Mouse (Mus musculus) CH12.LX (cell line): ENCODE results near the gene Hist1h3a. TPM values are rescaled to one million over a fixed set of nuclear protein-coding genes. Genes with fewer than 3 reads are reported as not detected.

Source experiments
- DNase-seq: peaks from one replicate; pipeline ENCODE4 v3.0.0-alpha.2; 2013; ENCODE audit errors: extremely low read depth
- H3K27ac ChIP-seq: 2 replicates; pipeline ENCODE4 v1.5.1; 2012; ENCODE audit warnings: low read depth, mild to moderate bottlenecking, control low read depth, moderate library complexity; ENCODE audit not compliant: insufficient read depth
- H3K27me3 ChIP-seq: replicated peaks from 2 replicates; pipeline ENCODE3; 2012; ENCODE audit warnings: inconsistent platforms
- H3K36me3 ChIP-seq, 2 experiments: replicated peaks in 1 of 2; 2 replicates each; pipeline versions ENCODE3 to v1.6.1; 2012; ENCODE audit warnings: inconsistent platforms in 1 of 2, low read length in 1 of 2, mild to moderate bottlenecking in 1 of 2, mixed read lengths in 1 of 2, moderate library complexity in 1 of 2; ENCODE audit not compliant: control insufficient read depth in 1 of 2, insufficient read depth in 1 of 2
- H3K4me1 ChIP-seq, 2 experiments: 2 replicates each; pipeline ENCODE4 v1.6.1; 2012; ENCODE audit warnings: inconsistent platforms in 1 of 2, moderate library complexity in 1 of 2; ENCODE audit not compliant: insufficient read depth in 2 of 2, control insufficient read depth in 1 of 2
- H3K4me2 ChIP-seq: 2 replicates; pipeline ENCODE4 v1.6.1; 2012; ENCODE audit warnings: low read depth, mild to moderate bottlenecking, control low read depth; ENCODE audit not compliant: poor library complexity, insufficient read depth, severe bottlenecking
- H3K4me3 ChIP-seq, 3 experiments: fragments of 150-350 bp in 1 of 3; sonication (generic) in 1 of 3; replicated peaks in 1 of 3; 2 replicates each; pipeline versions ENCODE3 to v1.5.1; 2011 to 2012; ENCODE audit warnings: low read depth in 2 of 3, low read length in 2 of 3, mild to moderate bottlenecking in 2 of 3, moderate library complexity in 2 of 3, control low read depth in 1 of 3, improper control_type of control experiment in 1 of 3, inconsistent platforms in 1 of 3, mixed read lengths in 1 of 3; ENCODE audit not compliant: poor library complexity in 1 of 3
- H3K79me2 ChIP-seq: replicated peaks from 2 replicates; pipeline ENCODE4 v1.6.1; 2012; ENCODE audit warnings: mild to moderate bottlenecking, moderate library complexity; ENCODE audit not compliant: control insufficient read depth, poor library complexity, insufficient read depth, severe bottlenecking; ENCODE audit errors: extremely low read depth
- H3K9ac ChIP-seq: 2 replicates; pipeline ENCODE4 v1.6.1; 2012; ENCODE audit warnings: low read depth, mild to moderate bottlenecking, control low read depth, moderate library complexity; ENCODE audit not compliant: insufficient read depth
- H3K9me3 ChIP-seq: replicated peaks from 2 replicates; pipeline ENCODE3; 2012; ENCODE audit warnings: low read length, inconsistent platforms, mixed read lengths
- BHLHE40 ChIP-seq: IDR thresholded peaks from 2 replicates; pipeline ENCODE4 v1.6.1; 2011; ENCODE audit warnings: mild to moderate bottlenecking, low read depth, low read length, improper control_type of control experiment
- CHD2 ChIP-seq: IDR thresholded peaks from 2 replicates; pipeline ENCODE4 v1.6.1; 2011; ENCODE audit warnings: low read length, improper control_type of control experiment
- E2F4 ChIP-seq: IDR thresholded peaks from 2 replicates; pipeline ENCODE4 v1.6.1; 2011; ENCODE audit warnings: low read depth, low read length, improper control_type of control experiment; ENCODE audit not compliant: insufficient replicate concordance
- ELF1 ChIP-seq: IDR thresholded peaks from 2 replicates; pipeline ENCODE4 v1.6.1; 2014; ENCODE audit warnings: low read depth, mild to moderate bottlenecking, inconsistent platforms, low read length, improper control_type of control experiment
- EP300 ChIP-seq: IDR thresholded peaks from 2 replicates; pipeline ENCODE4 v1.6.1; 2011; ENCODE audit warnings: low read length, improper control_type of control experiment
- ETS1 ChIP-seq: conservative IDR thresholded peaks from 2 replicates; pipeline ENCODE4 v1.6.1; 2012; ENCODE audit warnings: low read depth, mild to moderate bottlenecking, inconsistent platforms, low read length, improper control_type of control experiment, moderate library complexity
- HCFC1 ChIP-seq: IDR thresholded peaks from 2 replicates; pipeline ENCODE4 v1.6.1; 2012; ENCODE audit warnings: low read depth, mild to moderate bottlenecking, inconsistent platforms, low read length, improper control_type of control experiment
- IRF4 ChIP-seq: IDR thresholded peaks from 2 replicates; pipeline ENCODE4 v1.6.1; 2014; ENCODE audit warnings: low read depth, mild to moderate bottlenecking, inconsistent platforms, low read length, improper control_type of control experiment
- JUN ChIP-seq: IDR thresholded peaks from 2 replicates; pipeline ENCODE4 v1.6.1; 2011; ENCODE audit warnings: low read depth, mild to moderate bottlenecking, low read length, improper control_type of control experiment, moderate library complexity; ENCODE audit not compliant: insufficient read depth
- JUND ChIP-seq: conservative IDR thresholded peaks from 2 replicates; pipeline ENCODE4 v1.6.1; 2011; ENCODE audit warnings: low read depth, low read length, improper control_type of control experiment
- KAT2A ChIP-seq: IDR thresholded peaks from 2 replicates; pipeline ENCODE4 v1.6.1; 2012; ENCODE audit warnings: low read length, improper control_type of control experiment, inconsistent platforms; ENCODE audit not compliant: insufficient replicate concordance
- MAFK ChIP-seq: IDR thresholded peaks from 2 replicates; pipeline ENCODE4 v1.6.1; 2011; ENCODE audit warnings: low read length, improper control_type of control experiment; ENCODE audit not compliant: insufficient replicate concordance
- MAX ChIP-seq: IDR thresholded peaks from 2 replicates; pipeline ENCODE4 v1.6.1; 2011; ENCODE audit warnings: low read length, improper control_type of control experiment
- MAZ ChIP-seq: IDR thresholded peaks from 2 replicates; pipeline ENCODE4 v1.6.1; 2012; ENCODE audit warnings: low read depth, mild to moderate bottlenecking, inconsistent platforms, low read length, improper control_type of control experiment, moderate library complexity
- MXI1 ChIP-seq: IDR thresholded peaks from 2 replicates; pipeline ENCODE4 v1.6.1; 2011; ENCODE audit warnings: mild to moderate bottlenecking, low read depth, low read length, improper control_type of control experiment
- MYC ChIP-seq: IDR thresholded peaks from 2 replicates; pipeline ENCODE4 v1.6.1; 2011; ENCODE audit warnings: low read depth, mild to moderate bottlenecking, improper control_type of control experiment, low read length
- NELFE ChIP-seq: IDR thresholded peaks from 2 replicates; pipeline ENCODE4 v1.6.1; 2011; ENCODE audit warnings: low read depth, low read length, improper control_type of control experiment
- NRF1 ChIP-seq: IDR thresholded peaks from 2 replicates; pipeline ENCODE4 v1.6.1; 2014; ENCODE audit warnings: low read depth, mild to moderate bottlenecking, inconsistent platforms, low read length, improper control_type of control experiment, moderate library complexity
- PAX5 ChIP-seq: IDR thresholded peaks from 2 replicates; pipeline ENCODE4 v1.6.1; 2012; ENCODE audit warnings: low read length, inconsistent platforms, mixed read lengths
- POLR2A ChIP-seq: IDR thresholded peaks from 2 replicates; pipeline ENCODE4 v1.6.1; 2011; ENCODE audit warnings: low read depth, mild to moderate bottlenecking, improper control_type of control experiment, low read length
- POLR2AphosphoS2 ChIP-seq: IDR thresholded peaks from 2 replicates; pipeline ENCODE4 v1.6.1; 2011; ENCODE audit warnings: low read depth, low read length, improper control_type of control experiment
- RAD21 ChIP-seq: IDR thresholded peaks from 2 replicates; pipeline ENCODE4 v1.6.1; 2011; ENCODE audit warnings: low read depth, mild to moderate bottlenecking, low read length, improper control_type of control experiment, moderate library complexity
- RCOR1 ChIP-seq: conservative IDR thresholded peaks from 2 replicates; pipeline ENCODE4 v1.6.1; 2012; ENCODE audit warnings: low read depth, mild to moderate bottlenecking, inconsistent platforms, low read length, improper control_type of control experiment
- SIN3A ChIP-seq: IDR thresholded peaks from 2 replicates; pipeline ENCODE4 v1.6.1; 2012; ENCODE audit warnings: low read length, improper control_type of control experiment, inconsistent platforms
- TBP ChIP-seq: conservative IDR thresholded peaks from 2 replicates; pipeline ENCODE4 v1.6.1; 2011; ENCODE audit warnings: low read depth, low read length, improper control_type of control experiment
- TCF12 ChIP-seq: IDR thresholded peaks from 2 replicates; pipeline ENCODE4 v1.6.1; 2014; ENCODE audit warnings: low read depth, mild to moderate bottlenecking, inconsistent platforms, low read length, improper control_type of control experiment
- USF2 ChIP-seq: conservative IDR thresholded peaks from 2 replicates; pipeline ENCODE4 v1.6.1; 2011; ENCODE audit warnings: low read depth, low read length, improper control_type of control experiment
- ZC3H11A ChIP-seq: IDR thresholded peaks from 2 replicates; pipeline ENCODE4 v1.6.1; 2012; ENCODE audit warnings: low read depth, mild to moderate bottlenecking, inconsistent platforms, low read length, improper control_type of control experiment
- ZKSCAN1 ChIP-seq: IDR thresholded peaks from 2 replicates; pipeline ENCODE4 v1.6.1; 2012; ENCODE audit warnings: low read depth, inconsistent platforms, low read length, improper control_type of control experiment, borderline replicate concordance
- ZNF384 ChIP-seq: IDR thresholded peaks from 2 replicates; pipeline ENCODE4 v1.6.1; 2012; ENCODE audit warnings: low read depth, low read length, improper control_type of control experiment, inconsistent platforms
- dilution Hi-C: fragments of 300-500 bp; cut with MboI; formaldehyde crosslinking; loops from 2 replicates; pipeline ENCODE4 v1.14.3; 2020; ENCODE audit warnings: low sequenced_read_pairs; ENCODE audit not compliant: extremely low pct_unique_long_range_greater_than_20kb, extremely low pct_ligation_motif_present
- in situ Hi-C: fragments of 300-500 bp; cut with MboI; formaldehyde crosslinking; loops from 3 replicates; pipeline ENCODE4 v1.14.3; 2019; ENCODE audit warnings: low sequenced_read_pairs, low pct_ligation_motif_present, low pct_unique_long_range_greater_than_20kb, mixed read lengths
- polyA plus RNA-seq: library from polyadenylated mRNA; unstranded; fragments of >175 nt; gene quantifications from 2 replicates; pipeline ENCODE4 v1.2.1, GENCODE M21; 2012; ENCODE audit warnings: low read depth; ENCODE audit not compliant: insufficient read length
- total RNA-seq, 2 experiments: library from RNA; depleted of rRNA; stranded (reverse); fragments of 300-350 nt in 1 of 2; fragments of >200 nt in 1 of 2; gene quantifications; 2 replicates each; pipeline ENCODE4 v1.2.3; 2012 to 2014

The Hist1h3a gene
- total and polyA plus RNA-seq, 3 experiments: 3.2 to 1,392 (median 78.5) TPM

GRCm38 (mm10) chr13:23760240-23760971, 1.8 kb downstream of the Hist1h3a start (continued):
- TF ChIP-seq JUND (no peak), USF2 (no peak), ZKSCAN1 (no peak), E2F4 (no peak), MAZ (no peak), CHD2 (peak; percentile 7; the same call in 1 of the 2 replicates), SIN3A (no peak), KAT2A (no peak), IRF4 (no peak)
- TF ChIP-seq, all 38 proteins: peak for 12

- no peaks in the 10 kb centered on the region for H3K27me3 ChIP-seq
- peak overlapping the region; percentile 98 for H3K9ac ChIP-seq
- peak overlapping the region; percentile 84 for H3K27ac ChIP-seq
- H3K4me3 ChIP-seq: peak overlapping the region; percentile 45 to 49 (median 48)
- H3K79me2 ChIP-seq: no peaks in the 10 kb centered on the region
- no peak for DNase-seq
- H3K9me3 ChIP-seq: no peaks in the 10 kb centered on the region
- H3K4me2 ChIP-seq: peak overlapping the region; percentile 96
- dilution Hi-C loops (no loop called here), in situ Hi-C loops (loop anchor here (25.0 kb wide), 1 partner anchor 1723 kb away; the partner anchor contains the start of genes Hist1h2ag, Hist1h2ah, Hist1h2bj and Hist1h2bk)
- peaks cover 3 to 55% of the 10 kb centered on the region in 2 experiments; a peak in 3 of 4 replicates for H3K4me1 ChIP-seq
- H3K36me3 ChIP-seq: no peaks in the 10 kb centered on the region
- TF ChIP-seq EP300: peak; percentile 43; the same call in 1 of the 2 replicates
- 0 out of 2 replicates have a peak, but pooled peaks have one; percentile 28 for TF ChIP-seq BHLHE40
- TF ChIP-seq CHD2: 0 out of 2 replicates have a peak, but pooled peaks have one; percentile 10
- peak; percentile 29; the same call in 1 of the 2 replicates for TF ChIP-seq RCOR1
- no peak for TF ChIP-seq ZNF384
- no peak for TF ChIP-seq NRF1
- no peak for TF ChIP-seq RAD21
- no peak for TF ChIP-seq TBP
- TF ChIP-seq NELFE: no peak; the same call in 1 of the 2 replicates
- no peak for TF ChIP-seq ELF1
- TF ChIP-seq ZC3H11A: no peak
- no peak for TF ChIP-seq USF2
- no peak for TF ChIP-seq MAZ
- no peak for TF ChIP-seq POLR2AphosphoS2
- no peak for TF ChIP-seq ZKSCAN1
- no peak for TF ChIP-seq PAX5
- TF ChIP-seq POLR2A: no peak; the same call in 1 of the 2 replicates
- TF ChIP-seq JUN: peak; percentile 30; the same call in 1 of the 2 replicates
- TF ChIP-seq JUND: peak; percentile 56; the same call in 1 of the 2 replicates
- no peak for TF ChIP-seq MAFK
- 0 out of 2 replicates have a peak, but pooled peaks have one; percentile 50 for TF ChIP-seq IRF4
- TF ChIP-seq TCF12: no peak
- 0 out of 2 replicates have a peak, but pooled peaks have one; percentile 5 for TF ChIP-seq HCFC1
- peak; percentile 40; the same call in 1 of the 2 replicates for TF ChIP-seq SIN3A
- 0 out of 2 replicates have a peak, but pooled peaks have one; percentile 40 for TF ChIP-seq E2F4
- no peak; the same call in 1 of the 2 replicates for TF ChIP-seq MYC
- no peak for TF ChIP-seq MXI1
- no peak; the same call in 1 of the 2 replicates for TF ChIP-seq MAX
- 0 out of 2 replicates have a peak, but pooled peaks have one; percentile 33 for TF ChIP-seq KAT2A
- no peak for TF ChIP-seq ETS1
Observed at GRCm38 (mm10) chr13:23759916-23760239, 2.3 kb downstream of the Hist1h3a start.
